Mouse (Mus musculus): ENCODE data around the gene Cypt3. TPM values are rescaled to one million over a fixed set of nuclear protein-coding genes. Genes with fewer than 3 reads are reported as not detected.
A peak's percentile ranks its signal among the peaks of the same experiment; 100 is the strongest.

Cypt3 gene
- total RNA-seq (2021) = not detected

DNA sequence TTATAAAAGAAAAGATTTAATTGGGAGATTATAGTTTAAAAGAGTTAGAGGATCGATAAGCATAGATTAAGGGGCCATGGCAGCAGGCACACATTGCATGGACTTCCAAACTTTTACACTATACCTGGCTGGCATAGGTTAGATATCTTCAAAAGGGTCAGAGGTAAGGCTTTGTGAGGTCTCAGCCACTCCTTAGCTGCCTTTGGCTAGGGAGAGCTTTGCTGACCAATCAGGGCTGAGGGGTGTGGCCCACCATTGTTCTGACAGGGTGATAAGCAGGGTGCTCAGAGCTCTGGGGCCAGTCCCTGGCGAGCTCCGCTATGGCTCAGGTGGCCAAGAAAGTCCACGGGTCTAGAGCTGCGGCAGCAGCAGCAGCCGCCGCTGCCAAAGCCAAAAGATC is at the start of gene Cypt3:
Gene Cypt3 (plus strand): TSS at position 301 of the 400 bp plus-strand sequence.
- DNase-seq = no peak
- intact Hi-C loops (cut with DNase I) = no loop called here

DNA sequence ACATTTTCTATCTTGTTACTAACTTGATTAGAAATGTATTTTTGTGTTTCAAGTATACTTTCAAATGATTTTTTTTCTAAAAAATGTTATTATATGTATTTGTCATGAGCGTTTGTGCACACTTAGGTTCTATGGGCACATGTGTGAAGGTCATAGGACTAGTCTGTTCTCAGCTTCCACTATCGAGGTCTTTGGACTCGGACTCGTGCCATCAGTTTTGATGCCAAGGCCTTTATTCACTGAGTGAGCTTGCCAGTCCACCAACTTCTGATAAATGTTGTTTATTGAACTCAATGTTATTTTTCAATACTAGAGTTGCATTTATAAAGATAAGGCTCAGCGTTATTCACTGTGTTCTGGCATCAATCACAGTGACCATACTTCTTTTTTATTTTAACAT is 42.9 kb upstream of the Cypt3 start:
- intact Hi-C loops (cut with DNase I) = no loop called here
- DNase-seq = no peak

DNA sequence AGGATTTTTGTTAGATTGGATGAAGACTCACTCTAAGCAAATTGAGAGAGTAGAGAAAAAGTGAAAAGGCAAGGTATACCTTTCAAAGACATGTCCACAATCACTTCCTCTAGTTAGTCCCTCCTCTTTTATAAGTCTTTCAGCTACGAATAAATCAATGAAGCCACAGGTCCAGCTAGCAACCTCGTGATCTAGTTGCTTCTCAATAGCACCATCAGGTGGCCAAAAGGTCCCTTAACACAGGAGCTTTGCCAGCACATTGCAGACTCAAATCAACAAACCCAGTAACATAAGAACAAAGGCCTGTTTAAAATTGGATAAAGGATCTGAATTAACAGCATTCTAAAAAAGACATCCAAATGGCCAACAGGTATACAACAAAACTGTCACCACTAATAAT is 30.0 kb upstream of the Cypt3 start:
- DNase-seq = peak; percentile 2
- intact Hi-C loops (cut with DNase I) = no loop called here

DNA sequence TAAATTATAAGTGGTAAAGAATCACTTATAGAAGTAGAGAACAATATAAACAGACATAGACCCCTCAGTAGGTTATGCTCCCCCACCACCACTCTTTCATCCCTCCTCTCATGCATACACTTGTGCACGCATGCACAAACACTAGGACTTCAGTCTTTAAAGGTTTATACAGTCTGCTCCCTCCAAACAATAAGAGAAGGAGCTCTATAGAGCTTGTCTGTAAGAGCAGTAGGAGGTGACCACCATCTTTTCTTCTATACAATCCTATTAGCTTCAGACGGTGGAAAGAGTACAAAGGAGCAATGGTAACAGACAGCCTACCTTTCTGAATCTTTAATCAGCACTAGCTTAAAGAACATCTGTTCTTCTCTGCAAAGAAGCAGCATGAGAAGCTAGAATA is 1.8 kb upstream of the Cypt3 start:
- no peak for DNase-seq
- intact Hi-C loops (cut with DNase I) = no loop called here

- intact Hi-C loops (cut with DNase I) = no loop called here
- DNase-seq = no peak
Measured at GRCm38 (mm10) chrX:153564650-153565049, 6.3 kb downstream of the Cypt3 start.

DNA sequence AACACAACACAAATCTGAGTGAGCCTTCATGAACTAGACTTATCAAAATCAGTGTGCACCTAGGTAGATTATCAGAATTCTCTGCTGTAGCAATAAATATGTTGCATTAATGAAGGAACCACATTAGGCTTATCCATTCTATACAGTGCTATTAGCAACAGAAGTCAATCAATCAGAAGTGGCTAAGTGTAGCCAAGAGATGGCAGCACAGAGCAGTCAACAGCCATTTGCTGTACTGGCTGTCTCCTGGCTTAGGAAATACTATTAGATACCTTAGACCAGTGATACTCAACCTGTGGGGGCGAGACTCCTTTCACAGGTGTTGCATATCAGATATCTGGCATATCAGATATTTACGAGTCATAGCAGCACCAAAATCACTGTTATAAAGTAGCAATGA is 41.2 kb downstream of the Cypt3 start:
- intact Hi-C loops (cut with DNase I) = no loop called here
- no peak for DNase-seq

Other genes with a start within 250 kb of the Cypt3 start
- 100 to 1,000 TPM; 223 to 236 TPM for gene Ubqln2, start 60.4 kb upstream of the Cypt3 start, total RNA-seq (2021)
- 1 to 10 TPM; 4.3 to 5.2 TPM for gene Kctd12b, start 137.8 kb downstream of the Cypt3 start, total RNA-seq (2021)
- gene Nbdy, start 165.0 kb downstream of the Cypt3 start, total RNA-seq (2021) = 10 to 100 TPM; 61.5 to 66.9 TPM